Mouse (Mus musculus): ENCODE data around the gene Mrm2.
"Not testable (repeated sequence)": the region's sequence is repeated elsewhere in the genome, so short reads cannot be mapped to it uniquely, and the experiment has no call there.

The Mrm2 gene

DNA sequence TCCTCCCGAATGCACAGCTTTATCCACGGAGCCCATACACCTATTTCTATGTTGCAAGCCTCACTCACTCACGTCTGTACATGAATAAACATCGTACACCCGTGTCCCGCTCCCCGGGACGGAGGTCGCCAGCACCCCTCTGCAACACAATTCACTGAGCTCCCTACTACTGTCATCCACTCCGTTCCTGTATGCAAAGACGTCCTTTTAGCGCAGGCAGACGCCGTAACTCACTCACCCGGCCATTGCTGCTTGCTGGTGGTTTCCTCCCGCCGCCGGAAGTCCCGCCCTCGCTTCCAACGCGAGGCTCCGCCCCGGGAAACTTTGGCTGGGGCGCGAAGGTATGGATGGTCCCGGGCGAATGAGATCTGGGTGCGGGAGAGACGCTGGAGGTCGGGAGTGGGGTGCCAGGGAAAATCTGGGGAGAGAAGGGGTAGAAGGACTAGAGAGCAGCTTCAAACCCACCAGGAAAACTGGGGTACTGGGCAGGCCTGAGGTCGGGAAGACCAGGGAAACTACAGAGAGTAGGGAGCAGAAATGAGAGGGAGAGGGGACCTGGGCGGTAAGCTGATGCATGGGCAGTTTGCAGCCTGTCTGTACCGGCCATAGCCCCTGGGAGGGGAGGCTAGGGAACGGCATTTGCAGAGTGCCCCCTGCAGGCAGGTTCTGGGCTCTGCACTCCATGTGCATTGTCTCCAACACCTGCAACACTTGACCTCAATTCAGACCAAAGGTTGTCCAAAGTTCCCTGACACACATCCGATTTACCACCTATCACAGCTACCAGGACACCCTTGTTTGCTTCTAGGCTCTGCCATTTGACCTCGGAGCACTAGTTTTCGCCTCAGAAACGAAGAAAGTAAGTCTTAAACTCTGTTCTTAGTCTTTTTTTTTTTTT is at the start of gene Mrm2:
Gene Mrm2, minus strand, starts transcription at position 284 of the 898 bp plus-strand sequence.
- peak; percentile 83 for DNase-seq (ENCODE audit: low read depth, low spot score)
- Histone ChIP-seq H3K36me3 (ENCODE audit: control insufficient read depth, insufficient read depth, low read length, poor library complexity, severe bottlenecking) (no peaks in the 10 kb centered on the region; the same call in 1 of the 2 replicates), H3K27me3 (ENCODE audit: control insufficient read depth, insufficient read depth, low read length, poor library complexity, severe bottlenecking) (no peaks in the 10 kb centered on the region)

DNA sequence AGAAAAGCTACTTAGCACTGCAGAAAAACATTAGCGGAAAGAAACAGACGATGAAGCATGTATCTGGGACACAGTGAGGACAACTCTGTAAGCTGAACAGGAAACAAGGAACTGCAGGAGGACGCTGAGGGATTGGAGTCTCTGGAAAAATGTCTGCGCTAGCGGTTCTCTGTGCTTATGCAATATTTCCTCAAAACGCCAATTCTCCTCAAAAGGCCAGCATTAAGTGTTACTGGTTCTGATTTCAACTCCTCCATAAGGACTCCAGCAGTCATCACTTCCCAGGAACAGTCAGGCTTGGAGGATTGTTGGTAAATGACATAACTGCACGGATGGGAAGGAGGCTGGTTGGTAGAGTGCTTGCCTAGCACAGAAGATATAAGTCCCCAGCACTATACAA is 49.5 kb upstream of the Mrm2 start:
- no peaks in the 10 kb centered on the region; the same call in 1 of the 2 replicates for H3K36me3 ChIP-seq (ENCODE audit: control insufficient read depth, insufficient read depth, low read length, poor library complexity, severe bottlenecking)
- H3K27me3 ChIP-seq (ENCODE audit: control insufficient read depth, insufficient read depth, low read length, poor library complexity, severe bottlenecking), result no peaks in the 10 kb centered on the region
- DNase-seq (ENCODE audit: low read depth, low spot score), result no peak

DNA sequence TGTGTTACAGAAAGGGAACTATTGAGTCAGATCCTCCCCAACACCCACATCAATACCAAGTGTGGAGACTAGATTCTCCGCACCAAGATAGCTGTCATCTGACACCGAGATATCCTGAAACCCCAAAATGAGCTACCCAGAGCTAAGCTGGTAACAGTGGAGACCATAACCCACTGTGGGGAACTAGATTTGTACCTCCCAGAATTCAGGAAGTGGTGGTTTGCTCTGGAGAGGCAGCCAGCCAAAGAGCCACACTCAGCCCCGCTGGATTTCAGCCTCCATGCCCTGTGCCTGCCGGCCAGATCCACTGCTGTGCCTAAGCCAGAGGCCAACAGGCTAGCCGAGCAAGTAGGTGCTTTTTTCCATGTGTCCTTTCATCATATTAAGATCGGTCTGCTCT is 47.6 kb upstream of the Mrm2 start:
- DNase-seq (ENCODE audit: low read depth, low spot score), result peak; percentile 36
- peaks cover 1% of the 10 kb centered on the region; the same call in 1 of the 2 replicates for H3K36me3 ChIP-seq (ENCODE audit: control insufficient read depth, insufficient read depth, low read length, poor library complexity, severe bottlenecking)

DNA sequence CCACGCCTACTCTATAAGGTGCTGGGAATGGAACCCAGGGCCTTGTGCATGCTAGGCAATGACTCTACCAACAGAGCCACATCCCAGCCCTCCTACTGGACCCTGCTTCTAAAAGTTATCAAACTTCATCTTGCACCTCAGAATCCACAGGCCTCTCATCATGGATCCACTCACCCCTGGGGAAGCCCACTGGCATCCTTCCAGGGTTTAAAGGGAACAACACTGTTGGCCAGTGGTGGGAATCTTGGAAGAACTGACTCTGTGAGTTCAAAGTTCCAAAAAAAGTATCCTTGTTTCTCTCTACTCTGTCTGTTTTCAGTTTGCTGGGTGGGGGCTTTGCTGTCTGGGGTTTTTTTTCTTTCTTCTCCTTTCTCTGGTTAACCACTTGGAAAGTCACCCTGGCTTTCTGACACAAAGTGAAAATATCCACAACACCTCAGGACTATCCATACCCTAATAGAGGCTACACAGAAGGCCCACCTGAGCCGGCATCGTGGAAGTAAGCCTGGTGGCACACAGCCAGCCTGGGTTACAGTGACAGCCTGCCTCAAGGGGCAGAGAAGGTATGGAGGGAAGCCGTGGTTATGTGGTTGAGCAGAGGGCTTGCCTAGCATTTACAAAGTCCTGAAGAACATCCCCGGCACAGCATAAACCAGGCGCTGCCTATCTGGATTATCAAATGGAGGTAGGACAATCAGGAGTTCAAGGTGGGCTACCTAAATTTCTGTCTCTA is 46.6 kb upstream of the Mrm2 start:
- peak; percentile 41 for DNase-seq (ENCODE audit: low read depth, low spot score)
- H3K36me3 ChIP-seq (ENCODE audit: control insufficient read depth, insufficient read depth, low read length, poor library complexity, severe bottlenecking), result peaks cover 1% of the 10 kb centered on the region; the same call in 1 of the 2 replicates
- H3K27me3 ChIP-seq (ENCODE audit: control insufficient read depth, insufficient read depth, low read length, poor library complexity, severe bottlenecking), result no peaks in the 10 kb centered on the region

More for the DNA sequence above, 47.6 kb upstream of the Mrm2 start:
- H3K27me3 ChIP-seq (ENCODE audit: control insufficient read depth, insufficient read depth, low read length, poor library complexity, severe bottlenecking), result no peaks in the 10 kb centered on the region

DNA sequence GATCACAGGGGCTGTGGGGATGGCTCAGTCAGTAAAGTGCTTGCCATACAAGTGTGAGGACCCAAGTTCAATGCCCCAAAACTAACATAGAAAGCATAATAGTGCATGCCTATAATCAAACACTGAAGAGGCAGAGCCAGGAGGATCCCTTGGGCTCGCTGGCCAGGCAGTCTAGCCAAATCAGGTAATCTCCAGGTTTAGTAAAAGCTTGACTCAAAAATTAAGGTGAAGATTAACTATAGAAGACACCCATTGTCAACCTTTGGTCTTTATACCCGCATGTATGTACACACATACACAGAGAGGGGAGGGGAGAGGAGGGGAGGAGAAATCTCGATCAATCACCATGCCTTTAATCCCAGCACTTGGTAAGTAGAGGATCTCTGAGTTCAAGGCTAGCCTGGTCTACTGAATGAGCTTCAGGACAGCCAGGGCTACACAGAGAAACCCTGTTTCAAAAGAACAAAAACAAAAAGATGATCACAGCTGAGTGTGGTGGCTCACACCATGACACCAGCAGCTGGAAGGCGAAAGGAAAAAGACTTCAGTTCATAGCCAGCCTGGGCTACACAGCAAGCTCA is 43.6 kb upstream of the Mrm2 start:
- DNase-seq (ENCODE audit: low read depth, low spot score), result no peak

DNA sequence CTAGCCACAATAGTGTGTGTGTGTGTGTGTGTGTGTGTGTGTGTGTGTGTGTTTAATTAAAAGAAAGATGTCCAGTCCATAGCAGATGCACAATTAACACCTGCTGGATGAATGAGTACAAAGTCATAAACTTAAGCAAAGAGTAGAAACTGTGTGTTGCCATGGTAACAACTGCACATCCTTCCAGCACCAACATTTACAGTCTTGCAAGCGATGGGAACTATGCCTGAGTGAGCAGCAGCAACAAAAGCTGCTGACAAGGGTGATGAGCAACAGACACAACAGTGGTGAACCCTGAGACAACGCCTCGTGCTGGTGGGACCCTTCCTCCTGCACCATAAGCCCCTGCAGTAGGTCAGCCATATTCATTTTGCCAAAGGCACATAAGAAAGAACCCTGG is 42.5 kb upstream of the Mrm2 start:
- peak; percentile 93 for DNase-seq (ENCODE audit: low read depth, low spot score)
- peaks cover 1% of the 10 kb centered on the region; the same call in 1 of the 2 replicates for H3K36me3 ChIP-seq (ENCODE audit: control insufficient read depth, insufficient read depth, low read length, poor library complexity, severe bottlenecking)
- H3K27me3 ChIP-seq (ENCODE audit: control insufficient read depth, insufficient read depth, low read length, poor library complexity, severe bottlenecking), result no peaks in the 10 kb centered on the region

More for the DNA sequence above, 43.6 kb upstream of the Mrm2 start:
- H3K36me3 ChIP-seq (ENCODE audit: control insufficient read depth, insufficient read depth, low read length, poor library complexity, severe bottlenecking), result peaks cover 1% of the 10 kb centered on the region; the same call in 1 of the 2 replicates
- H3K27me3 ChIP-seq (ENCODE audit: control insufficient read depth, insufficient read depth, low read length, poor library complexity, severe bottlenecking), result no peaks in the 10 kb centered on the region

DNA sequence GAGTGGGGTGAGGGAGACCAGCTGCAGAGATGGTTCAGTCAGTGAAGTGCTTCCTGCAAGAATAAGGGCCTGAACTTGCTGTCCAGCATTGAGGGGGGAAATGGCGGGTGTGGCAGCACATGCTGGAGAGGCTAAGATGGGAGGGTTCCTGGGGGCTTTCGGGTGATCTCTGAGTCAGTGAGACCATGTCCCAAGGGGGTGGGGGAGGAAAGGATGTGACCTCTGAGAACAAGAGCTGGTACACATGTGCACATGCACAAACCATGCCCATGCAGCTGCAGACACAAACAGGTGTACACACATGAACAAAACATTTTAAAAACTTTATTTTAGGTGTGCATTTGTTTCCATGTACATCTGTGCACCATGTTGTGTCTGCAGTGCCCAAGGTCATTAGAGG is 42.0 kb upstream of the Mrm2 start:
- Histone ChIP-seq H3K36me3 (ENCODE audit: control insufficient read depth, insufficient read depth, low read length, poor library complexity, severe bottlenecking) (peaks cover 3% of the 10 kb centered on the region), H3K27me3 (ENCODE audit: control insufficient read depth, insufficient read depth, low read length, poor library complexity, severe bottlenecking) (no peaks in the 10 kb centered on the region)
- DNase-seq (ENCODE audit: low read depth, low spot score), result peak; percentile 37

DNA sequence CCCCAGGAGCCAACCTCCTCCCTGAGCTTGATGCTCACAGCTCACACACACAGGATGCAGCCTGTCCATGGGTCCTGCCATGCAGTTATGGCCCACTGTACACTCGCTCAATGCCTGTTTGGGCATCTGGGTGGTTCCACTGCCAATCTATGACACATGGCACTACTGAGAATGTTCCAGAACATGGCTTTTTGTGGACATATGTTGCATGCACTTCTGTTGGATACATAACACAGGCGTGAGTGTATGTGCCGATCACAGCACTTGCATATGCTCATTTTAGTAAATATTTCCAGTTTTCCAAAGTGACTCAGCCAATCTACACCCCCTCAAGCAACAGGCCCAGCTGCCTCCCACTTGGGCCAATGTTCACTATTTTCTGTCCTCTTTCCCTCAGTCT is 40.0 kb upstream of the Mrm2 start:
- DNase-seq (ENCODE audit: low read depth, low spot score), result no peak
- Histone ChIP-seq H3K27me3 (ENCODE audit: control insufficient read depth, insufficient read depth, low read length, poor library complexity, severe bottlenecking) (no peaks in the 10 kb centered on the region), H3K36me3 (ENCODE audit: control insufficient read depth, insufficient read depth, low read length, poor library complexity, severe bottlenecking) (peaks cover 3% of the 10 kb centered on the region)

DNA sequence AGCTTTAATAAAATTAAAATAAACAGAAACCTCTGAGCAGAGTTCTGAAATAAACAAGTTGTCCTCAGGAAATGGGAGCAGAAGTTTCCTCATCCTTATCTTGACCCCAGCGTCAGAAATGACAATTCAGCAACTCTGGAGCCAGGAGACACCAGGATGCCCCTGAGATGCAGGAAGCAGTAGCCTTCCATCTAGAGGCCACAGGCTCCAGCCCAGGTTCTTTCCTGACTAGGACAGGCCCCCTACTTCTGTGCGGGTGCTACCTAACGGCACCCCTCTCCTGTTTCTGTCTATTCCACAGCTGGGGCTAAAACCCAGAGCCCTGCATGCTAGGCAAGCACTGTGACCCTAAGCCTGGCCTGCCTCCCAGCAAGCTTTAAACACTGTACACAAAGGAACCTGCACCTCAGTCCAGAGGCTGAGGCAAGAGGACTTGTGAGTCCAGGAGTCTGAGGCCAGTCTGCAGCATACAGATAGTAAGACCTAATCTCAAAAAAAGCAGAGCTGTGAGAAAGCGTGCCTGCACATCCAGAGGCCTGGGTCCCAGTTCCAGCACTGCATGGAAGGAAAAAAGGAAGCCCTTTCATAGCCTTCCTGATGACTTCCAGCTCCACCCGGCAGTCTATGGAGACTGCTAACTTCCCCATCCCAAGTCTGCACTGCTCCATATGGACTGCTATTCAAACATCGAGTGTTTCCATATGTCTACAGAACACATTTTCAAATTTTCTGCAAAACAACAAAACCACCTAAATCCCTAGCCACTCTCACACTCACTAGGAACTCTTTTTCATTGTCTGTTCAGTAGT is 39.0 kb upstream of the Mrm2 start:
- DNase-seq (ENCODE audit: low read depth, low spot score), result no peak
- Histone ChIP-seq H3K27me3 (ENCODE audit: control insufficient read depth, insufficient read depth, low read length, poor library complexity, severe bottlenecking) (no peaks in the 10 kb centered on the region), H3K36me3 (ENCODE audit: control insufficient read depth, insufficient read depth, low read length, poor library complexity, severe bottlenecking) (peaks cover 5% of the 10 kb centered on the region)

DNA sequence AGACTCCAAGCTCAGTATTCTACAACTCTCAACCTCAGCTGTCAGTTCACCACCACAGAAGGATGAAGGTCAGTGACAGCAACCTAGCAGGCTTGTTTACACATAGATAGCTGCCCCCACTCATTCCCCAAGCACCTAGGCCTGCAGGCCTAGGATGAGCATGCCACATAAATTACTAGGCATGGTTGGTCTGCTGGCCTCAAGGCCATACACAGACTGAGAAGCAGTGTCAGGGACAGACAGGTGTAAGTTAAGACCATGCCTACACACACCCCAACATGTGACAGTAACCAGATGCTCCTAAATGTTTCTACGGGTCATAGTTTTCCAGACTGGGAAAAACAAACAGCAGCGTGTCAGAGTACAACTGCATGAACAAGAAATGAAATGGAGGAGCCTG is 37.8 kb upstream of the Mrm2 start:
- Histone ChIP-seq H3K27me3 (ENCODE audit: control insufficient read depth, insufficient read depth, low read length, poor library complexity, severe bottlenecking) (no peaks in the 10 kb centered on the region), H3K36me3 (ENCODE audit: control insufficient read depth, insufficient read depth, low read length, poor library complexity, severe bottlenecking) (peaks cover 4% of the 10 kb centered on the region; the same call in 1 of the 2 replicates)
- no peak for DNase-seq (ENCODE audit: low read depth, low spot score)

DNA sequence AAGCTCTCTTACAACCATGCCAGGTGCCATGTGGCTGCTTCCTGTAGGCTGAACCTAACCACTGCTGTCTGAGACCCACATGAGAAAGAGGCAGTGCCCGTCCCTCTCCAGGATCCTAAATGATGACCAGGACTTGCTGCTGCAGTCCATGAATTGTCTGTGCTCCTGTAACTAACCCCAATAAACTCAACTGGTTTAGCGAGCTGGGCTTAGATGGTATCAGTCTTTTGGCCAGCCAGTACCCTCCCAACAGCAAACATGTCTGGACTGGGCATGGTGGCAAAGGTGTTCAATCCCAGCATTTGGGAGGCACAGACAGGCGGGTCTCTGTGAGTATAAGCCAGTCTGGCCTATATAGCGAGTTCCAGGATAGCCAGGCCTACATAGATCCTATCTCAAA is 37.2 kb upstream of the Mrm2 start:
- DNase-seq (ENCODE audit: low read depth, low spot score), result no peak
- peaks cover 4% of the 10 kb centered on the region; the same call in 1 of the 2 replicates for H3K36me3 ChIP-seq (ENCODE audit: control insufficient read depth, insufficient read depth, low read length, poor library complexity, severe bottlenecking)
- no peaks in the 10 kb centered on the region for H3K27me3 ChIP-seq (ENCODE audit: control insufficient read depth, insufficient read depth, low read length, poor library complexity, severe bottlenecking)

DNA sequence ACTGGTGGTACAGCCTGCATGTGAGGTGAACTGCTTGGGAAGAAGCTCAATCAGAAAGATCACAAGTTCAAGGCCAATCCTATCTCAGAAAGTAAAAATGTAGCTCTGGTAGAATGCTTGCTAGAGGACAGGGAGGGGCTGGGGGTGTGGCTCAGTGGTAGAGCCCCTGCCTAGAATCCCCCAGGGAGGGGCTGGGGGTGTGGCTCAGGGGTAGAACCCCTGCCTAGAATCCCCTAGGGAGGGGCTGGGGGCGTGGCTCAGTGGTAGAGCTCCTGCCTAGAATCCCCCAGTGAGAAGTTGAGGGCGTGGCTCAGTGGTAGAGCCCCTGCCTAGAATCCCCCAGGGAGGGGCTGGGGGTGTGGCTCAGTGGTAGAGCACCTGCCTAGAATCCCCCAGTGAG is 36.4 kb upstream of the Mrm2 start:
- DNase-seq (ENCODE audit: low read depth, low spot score), result peak; percentile 34
- H3K27me3 ChIP-seq (ENCODE audit: control insufficient read depth, insufficient read depth, low read length, poor library complexity, severe bottlenecking), result not testable (repeated sequence)

DNA sequence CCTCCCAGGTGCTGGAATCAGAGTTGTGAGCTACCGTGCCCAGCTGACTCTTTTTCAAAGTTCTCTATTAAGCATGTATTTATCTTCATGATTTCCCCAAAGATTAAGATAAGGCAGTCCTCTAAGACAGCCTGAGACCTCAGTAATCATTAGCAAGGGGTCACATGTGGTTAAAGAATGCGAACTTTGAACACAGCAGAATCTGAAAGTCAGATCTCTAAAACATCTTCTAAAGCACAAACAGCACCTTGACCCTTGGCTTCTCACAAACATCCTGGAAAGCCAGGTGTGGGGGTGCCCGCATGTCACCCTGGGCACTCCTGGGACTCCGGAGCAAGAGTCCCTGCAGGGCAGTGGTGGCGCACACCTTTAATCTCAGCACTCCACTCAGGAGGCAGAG is 32.7 kb upstream of the Mrm2 start:
- no peak for DNase-seq (ENCODE audit: low read depth, low spot score)
- Histone ChIP-seq H3K27me3 (ENCODE audit: control insufficient read depth, insufficient read depth, low read length, poor library complexity, severe bottlenecking) (no peaks in the 10 kb centered on the region), H3K36me3 (ENCODE audit: control insufficient read depth, insufficient read depth, low read length, poor library complexity, severe bottlenecking) (peaks cover 15% of the 10 kb centered on the region)

More for the DNA sequence above, 36.4 kb upstream of the Mrm2 start:
- not testable (repeated sequence) for H3K36me3 ChIP-seq (ENCODE audit: control insufficient read depth, insufficient read depth, low read length, poor library complexity, severe bottlenecking)

Data from splenic B cell, adult 2 months (primary cell).